Mouse (Mus musculus) myocyte (in vitro differentiated cells): ENCODE measurements around the gene Wrnip1. TPM values are rescaled to one million over a fixed set of nuclear protein-coding genes. Genes with fewer than 3 reads are reported as not detected.

Source experiments
- H3K27me3 ChIP-seq: one replicate; pipeline ENCODE4 v1.6.1; 2011; ENCODE audit not compliant: control insufficient read depth, insufficient read depth, insufficient read length
- H3K36me3 ChIP-seq: one replicate; pipeline ENCODE4 v1.6.1; 2011; ENCODE audit not compliant: control insufficient read depth, insufficient read depth
- H3K4me2 ChIP-seq: one replicate; pipeline ENCODE4 v1.6.1; 2011; ENCODE audit warnings: low read depth, control low read depth
- H3K4me3 ChIP-seq: one replicate; pipeline ENCODE4 v1.5.1; 2011; ENCODE audit warnings: mild to moderate bottlenecking, control low read depth, moderate library complexity
- H3K79me2 ChIP-seq: one replicate; pipeline ENCODE4 v1.6.1; 2011; ENCODE audit not compliant: control insufficient read depth, insufficient read depth
- H3ac ChIP-seq: one replicate; pipeline ENCODE4 v1.6.1; 2011; ENCODE audit not compliant: control insufficient read depth, insufficient read length
- CEBPB ChIP-seq: IDR thresholded peaks from 2 replicates; pipeline ENCODE4 v1.6.1; 2011; ENCODE audit warnings: mild to moderate bottlenecking, moderate library complexity; ENCODE audit not compliant: poor library complexity, insufficient read depth, severe bottlenecking
- E2F4 ChIP-seq: IDR thresholded peaks from one replicate; pipeline ENCODE4 v1.6.1; 2011; ENCODE audit warnings: mild to moderate bottlenecking, control low read depth, moderate library complexity; ENCODE audit not compliant: insufficient read depth
- MAX ChIP-seq: IDR thresholded peaks from one replicate; pipeline ENCODE4 v1.6.1; 2011; ENCODE audit warnings: low read depth, mild to moderate bottlenecking, control low read depth
- MYOD1 ChIP-seq, 3 experiments: IDR thresholded peaks; one replicate each; pipeline ENCODE4 v1.6.1; 2011; ENCODE audit warnings: control low read depth in 2 of 3, low read depth in 2 of 3, mild to moderate bottlenecking in 2 of 3, moderate library complexity in 1 of 3; ENCODE audit not compliant: insufficient read length in 2 of 3, control insufficient read depth in 1 of 3
- MYOG ChIP-seq, 3 experiments: IDR thresholded peaks; one replicate each; pipeline ENCODE4 v1.6.1; 2011; ENCODE audit warnings: control low read depth in 2 of 3, low read depth in 2 of 3, mild to moderate bottlenecking in 2 of 3; ENCODE audit not compliant: insufficient read length in 2 of 3, control insufficient read depth in 1 of 3, insufficient read depth in 1 of 3
- POLR2A ChIP-seq: IDR thresholded peaks from one replicate; pipeline ENCODE4 v1.6.1; 2011; ENCODE audit warnings: low read depth, mild to moderate bottlenecking, control low read depth, moderate library complexity; ENCODE audit not compliant: insufficient read length
- POLR2AphosphoS2 ChIP-seq: IDR thresholded peaks from one replicate; pipeline ENCODE4 v1.6.1; 2011; ENCODE audit warnings: low read depth, control low read depth; ENCODE audit not compliant: insufficient read length
- REST ChIP-seq: IDR thresholded peaks from one replicate; pipeline ENCODE4 v1.6.1; 2011; ENCODE audit warnings: mild to moderate bottlenecking, control low read depth, moderate library complexity; ENCODE audit not compliant: insufficient read depth, insufficient read length
- SRF ChIP-seq: IDR thresholded peaks from one replicate; pipeline ENCODE4 v1.6.1; 2011; ENCODE audit warnings: low read depth; ENCODE audit not compliant: control insufficient read depth, insufficient read length
- TCF12 ChIP-seq: IDR thresholded peaks from one replicate; pipeline ENCODE4 v1.6.1; 2011; ENCODE audit warnings: mild to moderate bottlenecking, control low read depth; ENCODE audit not compliant: poor library complexity, insufficient read depth, severe bottlenecking
- TCF3 ChIP-seq: IDR thresholded peaks from one replicate; pipeline ENCODE4 v1.6.1; 2011; ENCODE audit warnings: low read depth, control low read depth; ENCODE audit not compliant: insufficient read length
- USF1 ChIP-seq: IDR thresholded peaks from one replicate; pipeline ENCODE4 v1.6.1; 2011; ENCODE audit warnings: low read depth, mild to moderate bottlenecking, control low read depth, moderate library complexity
- polyA plus RNA-seq: library from polyadenylated mRNA; unstranded; fragments of >200 nt; fragmentation: generic; extraction: Trizol; gene quantifications from one replicate; pipeline ENCODE4 v1.2.1, GENCODE M21; 2012; ENCODE audit warnings: missing spikeins

Gene Wrnip1
- polyA plus RNA-seq, 1 experiment, result 22.4 TPM

- Histone ChIP-seq H3K27me3 (no peaks in the 10 kb centered on the region), H3K4me3 (no peak overlapping the region), H3ac (no peak overlapping the region), H3K36me3 (no peaks in the 10 kb centered on the region), H3K4me2 (no peak overlapping the region), H3K79me2 (no peaks in the 10 kb centered on the region)
- TF ChIP-seq REST, result no peak
- no peak for TF ChIP-seq TCF3
- no peak for TF ChIP-seq MYOD1 (IDR thresholded peaks at IDR 0.05; ENCODE audit: control insufficient read depth in 1 of 3, insufficient read length in 2 of 3, low read depth in 2 of 3)
- no peak for TF ChIP-seq POLR2AphosphoS2
- no peak for TF ChIP-seq TCF12
- no peak for TF ChIP-seq CEBPB
- no peak for TF ChIP-seq POLR2A
- no peak for TF ChIP-seq E2F4
Observed at GRCm38 (mm10) chr13:32834513-32834912, 32.7 kb downstream of the Wrnip1 start.

- no peaks in the 10 kb centered on the region for H3K27me3 ChIP-seq
- H3K4me3 ChIP-seq, result no peak overlapping the region
- no peak overlapping the region for H3ac ChIP-seq
- TF ChIP-seq REST, result no peak
- TF ChIP-seq MYOG (IDR thresholded peaks at IDR 0.05; ENCODE audit: control insufficient read depth in 1 of 3, insufficient read depth in 1 of 3, insufficient read length in 2 of 3, low read depth in 2 of 3), result no peak
- no peak for TF ChIP-seq CEBPB
- peaks cover 5% of the 10 kb centered on the region for H3K36me3 ChIP-seq
- no peak overlapping the region for H3K4me2 ChIP-seq
- no peaks in the 10 kb centered on the region for H3K79me2 ChIP-seq
Observed at GRCm38 (mm10) chr13:32839314-32839713, 37.5 kb downstream of the Wrnip1 start.

DNA sequence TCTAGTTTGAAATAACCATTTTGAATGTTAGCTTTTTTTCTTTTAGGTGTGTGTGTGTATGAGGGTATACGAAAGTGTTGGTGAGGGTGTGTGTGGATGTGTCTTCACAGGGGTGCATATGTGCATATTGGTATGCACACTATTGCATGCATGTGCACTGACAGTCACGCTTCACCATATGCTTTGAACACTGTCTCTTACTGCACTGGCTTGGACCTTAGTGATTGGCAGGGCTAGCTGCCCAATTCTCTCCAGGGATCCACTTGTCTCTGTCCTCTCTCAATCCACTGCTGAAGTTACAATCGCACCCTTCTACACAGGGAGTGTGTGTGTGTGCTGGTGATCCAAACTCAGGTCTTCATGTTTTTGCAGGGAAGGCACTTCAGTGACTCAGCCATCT is 39.5 kb downstream of the Wrnip1 start:
- TF ChIP-seq TCF12, result no peak
- peak; percentile 63 for TF ChIP-seq POLR2AphosphoS2
- no peak for TF ChIP-seq USF1
- no peak for TF ChIP-seq REST
- no peak overlapping the region for H3K4me3 ChIP-seq
- H3K36me3 ChIP-seq, result peaks cover 5% of the 10 kb centered on the region
- no peaks in the 10 kb centered on the region for H3K27me3 ChIP-seq
- H3ac ChIP-seq, result no peak overlapping the region
- no peaks in the 10 kb centered on the region for H3K79me2 ChIP-seq
- no peak overlapping the region for H3K4me2 ChIP-seq

GRCm38 (mm10) chr13:32846221-32846620 is 44.4 kb downstream of the Wrnip1 start:
- no peak for TF ChIP-seq CEBPB
- Histone ChIP-seq H3K4me2 (peak overlapping the region; percentile 3), H3K27me3 (no peaks in the 10 kb centered on the region)

GRCm38 (mm10) chr13:32849092-32849491 is 47.3 kb downstream of the Wrnip1 start:
- Histone ChIP-seq H3K4me3 (no peak overlapping the region), H3ac (no peak overlapping the region), H3K4me2 (peak overlapping the region; percentile 73), H3K36me3 (no peaks in the 10 kb centered on the region), H3K79me2 (no peaks in the 10 kb centered on the region), H3K27me3 (no peaks in the 10 kb centered on the region)
- TF ChIP-seq MYOG (IDR thresholded peaks at IDR 0.05; ENCODE audit: control insufficient read depth in 1 of 3, insufficient read depth in 1 of 3, insufficient read length in 2 of 3, low read depth in 2 of 3) (no peak), E2F4 (no peak), POLR2A (no peak), SRF (no peak), CEBPB (no peak), MYOD1 (IDR thresholded peaks at IDR 0.05; ENCODE audit: control insufficient read depth in 1 of 3, insufficient read length in 2 of 3, low read depth in 2 of 3) (no peak), TCF12 (no peak), POLR2AphosphoS2 (no peak), MAX (no peak), USF1 (no peak), TCF3 (no peak), REST (no peak)

More at GRCm38 (mm10) chr13:32846221-32846620, 44.4 kb downstream of the Wrnip1 start:
- no peak overlapping the region for H3ac ChIP-seq
- H3K4me3 ChIP-seq, result no peak overlapping the region
- peaks cover 5% of the 10 kb centered on the region for H3K36me3 ChIP-seq
- no peaks in the 10 kb centered on the region for H3K79me2 ChIP-seq

GRCm38 (mm10) chr13:32849531-32850123 is 47.8 kb downstream of the Wrnip1 start:
- H3ac ChIP-seq, result no peak overlapping the region
- TF ChIP-seq E2F4 (no peak), MYOD1 (IDR thresholded peaks at IDR 0.05; ENCODE audit: control insufficient read depth in 1 of 3, insufficient read length in 2 of 3, low read depth in 2 of 3) (no peak), MYOG (IDR thresholded peaks at IDR 0.05; ENCODE audit: control insufficient read depth in 1 of 3, insufficient read depth in 1 of 3, insufficient read length in 2 of 3, low read depth in 2 of 3) (no peak), MAX (no peak), USF1 (no peak), TCF12 (no peak), POLR2AphosphoS2 (no peak), REST (no peak), CEBPB (no peak), SRF (no peak), POLR2A (no peak), TCF3 (no peak)
- H3K4me2 ChIP-seq, result peak overlapping the region; percentile 73
- H3K36me3 ChIP-seq, result no peaks in the 10 kb centered on the region
- H3K4me3 ChIP-seq, result no peak overlapping the region
- no peaks in the 10 kb centered on the region for H3K79me2 ChIP-seq
- H3K27me3 ChIP-seq, result no peaks in the 10 kb centered on the region
